Mouse (Mus musculus) left cerebral cortex, postnatal 25 days (tissue): ENCODE measurements around the gene Kank4. TPM values are rescaled to one million over a fixed set of nuclear protein-coding genes. Genes with fewer than 3 reads are reported as not detected.
A peak's percentile ranks its signal among the peaks of the same experiment; 100 is the strongest.
"Not testable (repeated sequence)": the region's sequence is repeated elsewhere in the genome, so short reads cannot be mapped to it uniquely, and the experiment has no call there.

Source experiments
- DNase-seq, 2 experiments: peaks; one replicate each; pipeline ENCODE4 v3.0.0; 2022; ENCODE audit warnings: low spot score in 2 of 2, mixed read lengths in 1 of 2
- intact Hi-C: fragments of 180-260 bp; cut with DNase I; formaldehyde crosslinking; loops from one replicate; pipeline ENCODE4 v1.15.1; 2025
- total RNA-seq, 2 experiments: library from RNA; stranded (reverse); gene quantifications; 2 replicates each; pipeline ENCODE4 v1.2.3; 2021

Gene Kank4
- total RNA-seq, 2 experiments from 2014 or later, result 2.4 to 2.7 TPM

DNA sequence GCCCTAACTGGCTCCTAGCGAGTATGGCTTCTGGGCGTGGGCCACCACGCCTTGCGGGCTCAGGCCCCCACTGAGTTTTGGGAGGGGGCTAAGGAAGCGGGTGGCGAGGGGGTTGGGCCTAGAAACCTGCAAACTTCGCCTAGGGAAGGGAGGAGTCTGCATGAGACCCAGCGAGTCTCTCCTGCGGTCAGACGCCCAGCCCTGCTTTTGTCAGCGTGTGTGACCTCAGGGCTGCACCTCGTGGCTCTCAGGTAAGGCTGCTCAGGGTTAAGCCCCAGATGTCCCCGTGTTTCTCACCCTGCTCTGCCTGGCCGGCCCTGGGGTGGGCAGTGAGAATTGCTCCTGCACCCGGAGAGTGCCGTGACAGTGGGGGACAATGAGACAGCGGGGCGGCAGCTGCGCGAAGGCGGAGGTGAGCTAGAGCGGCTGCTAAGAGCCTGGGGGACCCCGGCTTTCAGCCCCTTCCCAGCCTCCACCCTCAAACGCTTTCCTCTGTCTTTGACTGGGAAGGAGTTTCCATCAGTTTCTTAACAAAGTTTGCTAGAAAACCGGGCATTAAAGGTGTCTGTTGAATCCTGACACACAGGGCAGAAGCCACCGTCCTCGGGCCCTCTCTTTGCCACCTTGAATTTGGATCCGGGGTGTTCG lies 90.6 kb downstream of the Kank4 start, which contains the start of gene L1td1:
Gene L1td1, plus strand, starts transcription at position 145 of the 648 bp plus-strand sequence.
- DNase-seq, result no peak

DNA sequence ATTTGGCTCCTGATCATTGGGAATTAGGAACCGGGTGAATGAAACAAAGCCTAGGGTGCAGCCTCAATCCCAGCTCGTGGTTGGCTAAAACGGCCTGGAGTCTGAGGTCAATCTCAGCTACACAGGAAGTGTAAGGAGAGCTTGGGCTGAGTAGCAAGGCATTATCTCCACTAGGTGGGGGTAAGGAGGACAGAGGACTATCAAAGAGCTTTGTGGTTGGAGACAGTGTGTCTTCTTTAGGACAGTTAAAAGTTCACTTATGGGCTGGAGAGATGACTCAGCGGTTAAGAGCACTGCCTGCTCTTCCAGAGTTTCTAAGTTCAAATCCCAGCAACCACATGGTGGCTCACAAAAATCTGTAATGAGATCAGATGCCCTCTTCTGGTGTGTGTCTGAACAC lies 91.9 kb downstream of the Kank4 start:
- DNase-seq, result no peak
- intact Hi-C loops, result loop anchor here (2.0 kb wide), 1 partner anchor 161 kb away; no protein-coding TSS in a partner anchor

More for the DNA sequence above, 90.6 kb downstream of the Kank4 start, which contains the start of gene L1td1:
- intact Hi-C loops, result no loop called here

DNA sequence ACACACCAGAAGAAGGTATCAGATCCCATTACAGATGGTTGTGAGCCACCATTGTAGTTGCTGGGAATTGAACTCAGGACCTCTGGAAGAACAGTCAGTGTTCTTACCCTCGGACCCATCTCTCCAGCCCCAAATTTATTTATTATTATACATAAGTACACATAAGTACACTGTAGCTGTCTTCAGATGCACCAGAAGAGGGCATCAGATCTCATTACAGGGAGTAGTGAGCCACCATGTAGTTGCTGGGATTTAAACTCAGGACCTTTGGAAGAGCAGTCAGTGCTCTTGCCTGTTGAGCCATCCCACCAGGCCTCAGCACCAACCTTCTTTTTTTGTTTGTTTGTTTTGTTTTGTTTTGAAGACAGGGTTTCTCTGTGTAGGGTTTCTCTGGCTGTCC lies 92.7 kb downstream of the Kank4 start:
- DNase-seq, result not testable (repeated sequence)
- intact Hi-C loops, result loop anchor here (2.0 kb wide), 1 partner anchor 162 kb away; no protein-coding TSS in a partner anchor

DNA sequence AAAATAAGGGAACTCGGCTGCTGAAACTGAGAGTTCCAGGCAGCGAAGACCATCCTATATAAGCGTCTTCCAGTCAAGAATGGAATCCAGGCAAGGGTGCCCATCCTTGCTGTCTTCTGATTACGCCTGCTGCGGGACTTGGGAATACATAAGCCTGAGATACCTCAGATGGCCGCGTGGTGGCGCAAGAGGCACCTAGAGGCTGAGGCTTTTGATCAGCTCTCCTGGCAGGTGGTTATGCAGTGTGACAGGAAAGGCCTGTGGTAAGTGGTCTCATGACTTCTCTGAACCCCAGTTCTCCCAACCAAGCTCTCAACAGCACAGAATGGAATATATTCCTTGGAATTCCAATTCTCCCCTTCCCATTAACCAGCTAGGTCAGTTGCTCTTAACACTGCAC lies 94.9 kb downstream of the Kank4 start:
- DNase-seq, result peak; percentile 45 to 60
- intact Hi-C loops, result no loop called here

DNA sequence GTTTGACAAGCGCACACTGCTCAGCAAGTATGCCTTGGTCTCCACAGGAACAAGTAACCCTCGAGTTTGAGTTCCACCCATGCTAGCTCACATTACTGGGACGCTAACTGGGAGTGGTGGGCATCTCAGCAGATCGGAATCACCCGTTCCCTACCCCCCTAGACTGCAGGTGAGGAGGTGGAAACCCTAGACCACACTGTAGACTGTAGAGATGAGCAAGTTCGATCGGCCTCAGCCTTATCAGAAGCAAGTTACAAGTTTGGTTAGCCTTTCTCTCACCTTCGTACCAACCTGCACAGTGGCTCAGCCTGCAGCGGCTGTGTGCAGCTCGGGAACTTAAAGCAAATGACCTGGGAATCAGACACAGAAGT lies 98.8 kb downstream of the Kank4 start:
- intact Hi-C loops, result no loop called here
- DNase-seq, result no peak

DNA sequence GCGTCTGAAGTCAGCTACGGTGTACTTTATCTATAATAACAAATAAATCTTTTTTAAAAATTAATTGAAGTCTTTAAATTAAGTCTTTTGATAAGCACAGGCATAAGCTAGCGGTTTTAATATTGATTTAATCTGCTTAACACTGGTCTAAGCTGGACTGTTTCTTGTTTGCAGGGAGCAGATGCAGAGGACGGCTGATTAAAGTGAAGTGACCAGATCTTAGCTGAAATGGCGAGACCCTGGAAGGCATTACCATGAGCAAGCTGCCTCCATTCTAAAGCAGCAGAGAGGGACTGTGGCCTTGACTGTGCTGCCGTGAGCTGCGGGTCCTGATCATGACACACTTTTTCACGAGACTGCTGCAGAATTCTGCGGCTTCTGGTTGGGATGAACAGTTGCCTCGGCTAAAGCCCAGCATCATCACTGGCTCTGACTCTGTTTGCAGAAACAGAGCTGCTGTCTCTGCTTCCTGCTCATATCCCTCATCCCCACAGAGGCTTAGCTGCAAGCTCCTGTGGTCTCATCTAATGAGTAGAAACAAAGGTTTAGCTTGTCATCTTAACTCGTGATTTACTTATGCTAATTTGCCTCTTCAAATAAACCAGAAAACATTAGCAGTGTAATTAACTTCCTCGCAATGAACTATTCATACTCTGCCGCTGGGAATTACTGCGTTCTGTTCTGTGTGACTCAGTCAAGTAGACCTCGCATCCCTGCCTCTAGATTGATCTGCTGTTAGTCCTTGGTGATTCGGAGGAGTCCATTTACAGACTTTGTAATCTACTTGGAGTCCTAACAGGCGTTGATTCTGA lies 99.4 kb downstream of the Kank4 start:
- intact Hi-C loops, result no loop called here
- DNase-seq, result no peak

DNA sequence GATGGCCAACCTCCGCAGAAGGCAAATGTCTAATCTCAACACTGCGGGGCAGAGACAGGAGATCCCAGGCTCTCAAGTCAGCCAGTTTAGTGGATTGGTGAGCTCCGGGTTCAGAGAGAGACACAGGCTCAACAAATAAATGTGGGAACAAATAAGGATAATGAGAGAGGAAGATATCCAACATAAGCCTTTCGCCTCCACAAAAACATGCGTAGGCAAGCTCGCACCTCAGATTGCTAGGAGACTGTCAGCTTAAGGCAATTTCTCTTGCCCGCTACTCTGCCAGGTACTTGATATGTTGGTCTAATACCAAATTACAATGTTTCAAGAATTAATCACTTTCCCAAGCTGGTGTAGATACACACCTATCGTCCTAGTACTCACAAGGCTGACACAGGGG lies 106.4 kb downstream of the Kank4 start:
- no peak for DNase-seq
- intact Hi-C loops, result no loop called here

Other genes with a start within 250 kb of the Kank4 start
- gene L1td1, start 90.8 kb downstream of the Kank4 start, total RNA-seq, result not detected
- not detected for gene I0C0044D17Rik, start 6.3 kb upstream of the Kank4 start, total RNA-seq
- 10 to 100 TPM; 20.1 to 21.4 TPM for gene Usp1, start 106.3 kb upstream of the Kank4 start, total RNA-seq
- gene Angptl3, start 213.4 kb upstream of the Kank4 start, total RNA-seq, result not detected